Mouse (Mus musculus): Measurements from ENCODE around the gene Ccdc78. TPM values are rescaled to one million over a fixed set of nuclear protein-coding genes. Genes with fewer than 3 reads are reported as not detected.

The Ccdc78 gene
- total RNA-seq, 2 experiments from 2014 or later, result not detected

GRCm38 (mm10) chr17:25830806-25831431 is 44.5 kb downstream of the Ccdc78 start:
- intact Hi-C loops (cut with DNase I), result loop anchor here (5.0 kb wide), 1 partner anchor 36 kb away; the partner anchor contains the start of gene Mcrip2
- DNase-seq (ENCODE audit: low spot score), result no peak

GRCm38 (mm10) chr17:25831451-25832281 is 45.3 kb downstream of the Ccdc78 start:
- DNase-seq (ENCODE audit: low spot score), result no peak
- intact Hi-C loops (cut with DNase I), result loop anchor here (5.0 kb wide), 1 partner anchor 36 kb away; the partner anchor contains the start of gene Mcrip2

GRCm38 (mm10) chr17:25832436-25833290 is 46.3 kb downstream of the Ccdc78 start:
- intact Hi-C loops (cut with DNase I), result loop anchor here (5.0 kb wide), 1 partner anchor 35 kb away; the partner anchor contains the start of gene Mcrip2
- DNase-seq (ENCODE audit: low spot score), result peak; percentile 99

GRCm38 (mm10) chr17:25833291-25833663 is 46.9 kb downstream of the Ccdc78 start, which contains the start of gene Stub1:
Stub1 (minus strand) TSS chr17:25833404.
- DNase-seq (ENCODE audit: low spot score), result peak; percentile 88
- intact Hi-C loops (cut with DNase I), result loop anchor here (5.0 kb wide), 1 partner anchor 34 kb away; the partner anchor contains the start of gene Mcrip2

GRCm38 (mm10) chr17:25833961-25834594 is 47.7 kb downstream of the Ccdc78 start:
- DNase-seq (ENCODE audit: low spot score), result no peak

GRCm38 (mm10) chr17:25834595-25835222 is 48.3 kb downstream of the Ccdc78 start:
- intact Hi-C loops (cut with DNase I), result loop anchor here (5.0 kb wide), 1 partner anchor 33 kb away; the partner anchor contains the start of gene Mcrip2
- no peak for DNase-seq (ENCODE audit: low spot score)

More at GRCm38 (mm10) chr17:25833961-25834594, 47.7 kb downstream of the Ccdc78 start:
- intact Hi-C loops (cut with DNase I), result loop anchor here (5.0 kb wide), 1 partner anchor 33 kb away; the partner anchor contains the start of gene Mcrip2

- intact Hi-C loops (cut with DNase I), result no loop called here
- no peak for DNase-seq (ENCODE audit: low spot score)
These were observed 48.9 kb downstream of the Ccdc78 start for GRCm38 (mm10) chr17:25835301-25835700.

- DNase-seq (ENCODE audit: low spot score), result no peak
- intact Hi-C loops (cut with DNase I), result no loop called here
These were observed 49.4 kb downstream of the Ccdc78 start for GRCm38 (mm10) chr17:25835816-25836215.

- intact Hi-C loops (cut with DNase I), result no loop called here
- DNase-seq (ENCODE audit: low spot score), result no peak
These were observed 50.2 kb downstream of the Ccdc78 start for GRCm38 (mm10) chr17:25836397-25837075.

- intact Hi-C loops (cut with DNase I), result no loop called here
- DNase-seq (ENCODE audit: low spot score), result peak; percentile 51
These were observed 50.7 kb downstream of the Ccdc78 start, which contains the start of gene Rhbdl1 for GRCm38 (mm10) chr17:25837076-25837410. Rhbdl1 (minus strand) TSS chr17:25837295.

GRCm38 (mm10) chr17:25837533-25837932 is 51.2 kb downstream of the Ccdc78 start:
- DNase-seq (ENCODE audit: low spot score), result no peak

GRCm38 (mm10) chr17:25838904-25839303 is 52.5 kb downstream of the Ccdc78 start:
- DNase-seq (ENCODE audit: low spot score), result no peak
- intact Hi-C loops (cut with DNase I), result no loop called here

More at GRCm38 (mm10) chr17:25837533-25837932, 51.2 kb downstream of the Ccdc78 start:
- intact Hi-C loops (cut with DNase I), result no loop called here

GRCm38 (mm10) chr17:25839455-25840235 is 53.3 kb downstream of the Ccdc78 start:
- intact Hi-C loops (cut with DNase I), result no loop called here
- DNase-seq (ENCODE audit: low spot score), result no peak

Small RNA genes lying within 50 kb of the gene (microRNA-seq; reads per million reads assigned to microRNA genes)
- gene Gm25083, result not detected
- 4.2 reads per million, percentile 9 among the genes with 10 or more reads in this experiment for gene Mir3082
- gene Mir6966, result 3.6 reads per million, percentile 6 among the genes with 10 or more reads in this experiment

Other genes starting within 250 kb of the Ccdc78 start
- gene Sox8, start 215.9 kb upstream of the Ccdc78 start, total RNA-seq (2021), result under 1 TPM; 0.25 to 0.75 TPM
- gene Lmf1, start 207.5 kb upstream of the Ccdc78 start, total RNA-seq (2021), result 10 to 100 TPM; 31.7 to 34.3 TPM
- under 1 TPM in 1 of 2 experiments, not detected in 1; 0.70 TPM for gene Gng13, start 69.4 kb upstream of the Ccdc78 start, total RNA-seq (2021)
- 1 to 10 TPM; 1.6 to 1.9 TPM for gene Chtf18, start 59.2 kb upstream of the Ccdc78 start, total RNA-seq (2021)
- 1 to 10 TPM; 5.3 to 5.6 TPM for gene Rpusd1, start 58.9 kb upstream of the Ccdc78 start, total RNA-seq (2021)
- gene Mslnl, start 50.5 kb upstream of the Ccdc78 start, total RNA-seq (2021), result not detected
- 10 to 100 TPM; 21.2 to 28.5 TPM for gene Msln, start 32.2 kb upstream of the Ccdc78 start, total RNA-seq (2021)
- gene Narfl, start 12.8 kb upstream of the Ccdc78 start, total RNA-seq (2021), result 10 to 100 TPM; 44.8 to 48.2 TPM
- gene Haghl, start 907 bp upstream of the Ccdc78 start, total RNA-seq (2021), result 1 to 10 TPM; 5.5 to 9.1 TPM
- gene Fam173a, start 6.3 kb downstream of the Ccdc78 start, total RNA-seq (2021), result 10 to 100 TPM; 35.4 to 36.0 TPM
- gene AC134908.4, start 9.1 kb downstream of the Ccdc78 start, total RNA-seq (2021), result under 1 TPM in 1 of 2 experiments, not detected in 1; 0.53 TPM
- gene Metrn, start 10.6 kb downstream of the Ccdc78 start, total RNA-seq (2021), result 10 to 100 TPM; 74.4 to 75.1 TPM
- 1 to 10 TPM; 1.2 to 1.3 TPM for gene Fbxl16, start 22.5 kb downstream of the Ccdc78 start, total RNA-seq (2021)
- 10 to 100 TPM; 10.2 to 10.6 TPM for gene Wdr24, start 37.0 kb downstream of the Ccdc78 start, total RNA-seq (2021)
- gene Jmjd8, start 42.3 kb downstream of the Ccdc78 start, total RNA-seq (2021), result 10 to 100 TPM; 35.5 to 36.6 TPM
- gene Stub1, start 46.8 kb downstream of the Ccdc78 start, total RNA-seq (2021), result 100 to 1,000 TPM; 114 to 117 TPM
- 1 to 10 TPM; 1.2 to 2.2 TPM for gene Rhbdl1, start 50.7 kb downstream of the Ccdc78 start, total RNA-seq (2021)
- 1 to 10 TPM; 2.8 to 3.6 TPM for gene Gm20683, start 55.2 kb downstream of the Ccdc78 start, total RNA-seq (2021)
- gene Rhot2, start 58.3 kb downstream of the Ccdc78 start, total RNA-seq (2021), result 100 to 1,000 TPM; 120 to 125 TPM
- 1 to 10 TPM; 2.8 to 2.9 TPM for gene Wdr90, start 74.9 kb downstream of the Ccdc78 start, total RNA-seq (2021)
- gene Mcrip2, start 82.2 kb downstream of the Ccdc78 start, total RNA-seq (2021), result 100 to 1,000 TPM; 261 to 270 TPM
- 10 to 100 TPM; 13.6 to 14.4 TPM for gene Mettl26, start 88.5 kb downstream of the Ccdc78 start, total RNA-seq (2021)
- under 1 TPM; 0.45 to 0.75 TPM for gene Wfikkn1, start 94.3 kb downstream of the Ccdc78 start, total RNA-seq (2021)
- 10 to 100 TPM; 17.0 to 17.4 TPM for gene Rab40c, start 133.1 kb downstream of the Ccdc78 start, total RNA-seq (2021)
- 10 to 100 TPM; 49.0 to 55.6 TPM for gene Pigq, start 158.4 kb downstream of the Ccdc78 start, total RNA-seq (2021)
- gene Nhlrc4, start 158.4 kb downstream of the Ccdc78 start, total RNA-seq (2021), result not detected
- gene A930017K11Rik, start 166.0 kb downstream of the Ccdc78 start, total RNA-seq (2021), result under 1 TPM; 0.17 to 0.18 TPM
- 1 to 10 TPM; 7.1 to 7.8 TPM for gene Capn15, start 199.2 kb downstream of the Ccdc78 start, total RNA-seq (2021)

Data from heart, postnatal 25 days (tissue).